Mouse (Mus musculus): Measurements from ENCODE around the gene Gng8.

DNA sequence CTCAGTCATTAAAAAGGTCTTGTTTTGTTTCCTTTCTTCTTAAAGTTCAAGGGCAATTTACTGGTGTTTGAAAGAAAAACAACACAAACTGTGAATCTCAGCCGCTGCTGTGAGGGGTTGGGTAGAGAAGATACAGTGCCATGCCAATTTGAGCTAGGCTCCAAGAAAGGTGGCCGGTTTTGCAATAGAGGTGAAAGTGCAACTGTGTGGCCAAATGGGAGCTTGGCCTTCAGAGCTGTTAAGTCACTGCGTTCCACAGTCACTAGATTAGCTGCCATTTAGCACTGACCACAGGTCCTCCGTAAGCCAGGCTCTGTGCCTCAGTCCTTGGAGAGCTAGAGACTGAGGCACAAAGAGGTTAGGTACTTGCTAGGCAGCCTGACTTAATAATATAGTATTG, 40.0 kb upstream of the Gng8 start:
- TF ChIP-seq CTCF (IDR thresholded peaks at IDR 0.05; ENCODE audit: low read depth) (no peak), EP300 (IDR thresholded peaks at IDR 0.05; ENCODE audit: low read depth) (no peak)
